Mouse (Mus musculus): ENCODE data around the gene Jrkl. TPM values are rescaled to one million over a fixed set of nuclear protein-coding genes. Genes with fewer than 3 reads are reported as not detected.

Gene Jrkl
- 0.03 and 0.09 TPM in 2 replicates for polyA plus RNA-seq (2012; rRNA removed)

DNA sequence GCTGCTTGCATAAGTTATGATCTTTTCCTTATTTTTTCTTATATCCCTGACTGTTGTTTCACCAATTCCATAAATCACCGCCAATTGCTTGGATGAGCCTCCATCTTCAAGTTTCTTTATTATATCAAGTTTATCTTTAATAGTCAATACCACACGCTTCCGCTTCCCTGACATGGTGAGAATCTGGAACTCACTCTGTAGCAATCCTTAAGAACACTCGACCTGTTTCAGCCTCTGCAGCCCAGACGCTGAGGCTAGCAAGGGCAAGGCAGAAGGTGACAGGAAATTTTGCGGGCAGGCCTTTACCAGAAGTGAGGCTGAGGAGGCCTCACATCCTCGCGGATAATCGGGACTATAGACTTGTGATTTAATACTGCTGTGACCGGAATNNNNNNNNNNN, at the start of gene Jrkl:
Gene Jrkl, minus strand, starts transcription at position 349 of the 400 bp plus-strand sequence.
- WGBS: 2% methylated on average over 10 of the region's 10 CpGs
- peaks cover 9% of the 10 kb centered on the region; the same call in 1 of the 2 replicates for H3K4me1 ChIP-seq (ENCODE audit: control insufficient read depth, insufficient read depth, insufficient read length, low read length)
- peak within 1 kb of the TSS; percentile 85 for H3K27ac ChIP-seq (ENCODE audit: insufficient read depth, low read depth, low read length)
- TF ChIP-seq POLR2A (IDR thresholded peaks at IDR 0.05; ENCODE audit: low read depth, low read length): no peak
- no peak for TF ChIP-seq CTCF (IDR thresholded peaks at IDR 0.05; ENCODE audit: extremely low read depth, insufficient read length, insufficient replicate concordance, low read depth, low read length)
- H3K27me3 ChIP-seq (ENCODE audit: control insufficient read depth, insufficient read depth, low read length): no peaks in the 10 kb centered on the region
- peak within 1 kb of the TSS; percentile 74 for H3K4me3 ChIP-seq (ENCODE audit: low read depth, low read length)
- peaks cover 1% of the 10 kb centered on the region for H3K36me3 ChIP-seq (ENCODE audit: control insufficient read depth, insufficient read depth, low read length)

DNA sequence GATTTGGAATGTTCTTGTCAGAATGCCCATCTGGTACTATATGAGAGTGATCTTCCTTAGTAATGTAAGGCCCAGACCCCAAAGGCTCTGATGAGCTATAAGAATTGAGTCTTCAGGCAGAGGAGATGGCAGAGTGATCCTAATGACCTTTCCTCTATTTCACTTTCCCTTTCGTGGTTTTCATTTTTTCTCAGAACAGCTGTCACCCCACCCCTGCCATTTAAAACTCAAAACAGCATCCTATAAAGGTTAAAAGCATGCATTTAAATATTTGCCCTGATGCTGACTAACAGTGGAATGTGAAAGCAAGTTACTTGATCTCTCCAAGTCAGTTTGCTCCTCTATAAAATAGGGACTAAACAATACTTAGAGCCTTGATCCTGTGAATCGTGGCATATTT, 41.9 kb upstream of the Jrkl start:
- WGBS: 55% methylated on average over 2 of the region's 2 CpGs
- Histone ChIP-seq H3K4me3 (ENCODE audit: low read depth, low read length) (no peak overlapping the region), H3K27me3 (ENCODE audit: control insufficient read depth, insufficient read depth, low read length) (no peaks in the 10 kb centered on the region), H3K4me1 (ENCODE audit: control insufficient read depth, insufficient read depth, insufficient read length, low read length) (no peaks in the 10 kb centered on the region), H3K36me3 (ENCODE audit: control insufficient read depth, insufficient read depth, low read length) (peaks cover 4% of the 10 kb centered on the region; the same call in 1 of the 2 replicates), H3K27ac (ENCODE audit: insufficient read depth, low read depth, low read length) (no peak overlapping the region)
- TF ChIP-seq CTCF (IDR thresholded peaks at IDR 0.05; ENCODE audit: extremely low read depth, insufficient read length, insufficient replicate concordance, low read depth, low read length) (no peak), POLR2A (IDR thresholded peaks at IDR 0.05; ENCODE audit: low read depth, low read length) (no peak)

DNA sequence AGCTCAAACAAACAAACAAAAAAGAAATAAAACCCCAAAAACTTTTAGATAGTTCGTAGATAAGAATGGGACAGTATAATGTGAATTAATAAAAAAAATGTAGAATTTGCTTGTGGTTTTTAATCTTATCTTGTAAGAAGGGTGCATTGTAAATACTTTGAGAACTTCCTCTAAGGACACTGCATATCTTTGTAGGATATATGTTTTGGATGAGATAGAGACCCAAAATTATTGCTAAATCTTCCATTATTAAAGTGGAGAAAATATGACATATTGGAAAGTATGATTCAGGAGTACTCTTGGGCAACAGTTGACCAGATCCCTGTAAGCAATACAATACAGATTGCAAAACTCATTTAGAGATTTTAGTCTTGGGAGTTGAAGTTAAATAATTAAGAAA, 27.6 kb upstream of the Jrkl start:
- no peak overlapping the region for H3K4me3 ChIP-seq (ENCODE audit: low read depth, low read length)
- peaks cover 4% of the 10 kb centered on the region for H3K36me3 ChIP-seq (ENCODE audit: control insufficient read depth, insufficient read depth, low read length)
- H3K27ac ChIP-seq (ENCODE audit: insufficient read depth, low read depth, low read length): no peak overlapping the region
- WGBS: 86% methylated on average over 1 of the region's 1 CpGs
- no peaks in the 10 kb centered on the region for H3K4me1 ChIP-seq (ENCODE audit: control insufficient read depth, insufficient read depth, insufficient read length, low read length)
- TF ChIP-seq POLR2A (IDR thresholded peaks at IDR 0.05; ENCODE audit: low read depth, low read length) (no peak), CTCF (IDR thresholded peaks at IDR 0.05; ENCODE audit: extremely low read depth, insufficient read length, insufficient replicate concordance, low read depth, low read length) (no peak)
- no peaks in the 10 kb centered on the region for H3K27me3 ChIP-seq (ENCODE audit: control insufficient read depth, insufficient read depth, low read length)

DNA sequence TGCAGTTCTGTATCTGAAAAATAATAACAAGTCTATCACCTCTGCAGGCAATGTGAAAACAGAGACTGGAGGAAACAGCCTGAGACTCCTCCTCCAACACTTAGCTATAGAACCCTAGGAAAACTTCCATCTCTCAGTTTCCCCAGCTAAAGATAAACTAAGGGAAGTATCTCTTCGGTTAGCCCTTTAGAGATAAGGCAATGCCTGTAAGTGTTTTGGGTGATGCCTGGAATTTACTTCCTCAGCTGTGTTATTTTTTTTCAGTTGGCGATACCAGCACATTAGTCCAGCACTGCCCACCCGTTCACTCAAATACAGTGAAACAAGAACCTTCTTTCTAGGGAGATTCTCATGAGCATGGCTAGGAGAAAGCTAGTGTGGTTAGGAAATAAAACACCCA, 15.4 kb upstream of the Jrkl start:
- TF ChIP-seq CTCF (IDR thresholded peaks at IDR 0.05; ENCODE audit: extremely low read depth, insufficient read length, insufficient replicate concordance, low read depth, low read length): no peak
- WGBS: 75% methylated on average over 3 of the region's 3 CpGs
- no peak overlapping the region for H3K4me3 ChIP-seq (ENCODE audit: low read depth, low read length)
- no peaks in the 10 kb centered on the region for H3K4me1 ChIP-seq (ENCODE audit: control insufficient read depth, insufficient read depth, insufficient read length, low read length)
- no peaks in the 10 kb centered on the region for H3K27me3 ChIP-seq (ENCODE audit: control insufficient read depth, insufficient read depth, low read length)
- H3K27ac ChIP-seq (ENCODE audit: insufficient read depth, low read depth, low read length): no peak overlapping the region
- 0 out of 2 replicates have a peak, but pooled peaks cover 2% of the 10 kb centered on the region for H3K36me3 ChIP-seq (ENCODE audit: control insufficient read depth, insufficient read depth, low read length)

DNA sequence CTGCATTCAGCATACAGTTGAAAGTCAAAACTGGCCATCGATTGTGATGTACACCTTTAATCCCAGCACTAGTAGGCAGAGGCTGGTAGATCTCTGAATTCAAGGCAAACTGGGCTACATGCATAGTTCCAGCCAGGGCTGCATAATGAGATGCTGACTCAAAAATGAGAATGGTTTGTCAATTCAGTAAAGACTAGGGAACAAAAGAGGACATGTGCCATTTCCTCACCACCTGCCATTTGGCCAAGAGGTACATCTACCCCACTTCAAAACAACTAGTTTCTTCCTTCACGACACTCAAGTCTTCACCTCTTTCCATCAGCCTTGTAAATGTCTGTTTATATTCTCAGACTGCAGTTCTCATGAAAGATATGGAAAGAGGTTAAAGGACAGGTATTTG, 12.5 kb upstream of the Jrkl start:
- whole genome bisulfite sequencing: 89% methylated on average over 2 of the region's 2 CpGs

DNA sequence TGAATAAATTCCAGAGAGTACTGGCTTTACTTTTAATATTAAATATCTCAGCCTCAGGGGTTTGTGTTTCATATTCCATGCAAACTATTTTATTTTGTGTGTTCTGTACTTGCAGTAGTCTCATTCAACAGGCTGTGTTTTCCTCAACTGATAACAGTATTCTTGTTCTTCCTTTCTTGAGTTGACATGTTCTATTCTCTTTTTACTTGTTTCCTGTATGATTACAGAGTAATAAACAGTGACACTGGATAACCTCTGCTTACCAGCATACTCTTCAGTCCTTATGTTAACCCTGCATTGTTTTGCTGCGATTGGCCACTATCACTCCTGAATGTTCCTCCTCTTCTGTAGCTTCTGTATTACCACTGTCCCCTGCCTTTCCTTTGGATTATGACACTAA, 11.1 kb upstream of the Jrkl start:
- peaks cover 7% of the 10 kb centered on the region; the same call in 1 of the 2 replicates for H3K36me3 ChIP-seq (ENCODE audit: control insufficient read depth, insufficient read depth, low read length)

More for the DNA sequence above, 12.5 kb upstream of the Jrkl start:
- H3K4me1 ChIP-seq (ENCODE audit: control insufficient read depth, insufficient read depth, insufficient read length, low read length): no peaks in the 10 kb centered on the region
- H3K27me3 ChIP-seq (ENCODE audit: control insufficient read depth, insufficient read depth, low read length): no peaks in the 10 kb centered on the region
- TF ChIP-seq POLR2A (IDR thresholded peaks at IDR 0.05; ENCODE audit: low read depth, low read length) (no peak), CTCF (IDR thresholded peaks at IDR 0.05; ENCODE audit: extremely low read depth, insufficient read length, insufficient replicate concordance, low read depth, low read length) (no peak)
- no peak overlapping the region for H3K27ac ChIP-seq (ENCODE audit: insufficient read depth, low read depth, low read length)
- H3K4me3 ChIP-seq (ENCODE audit: low read depth, low read length): no peak overlapping the region
- H3K36me3 ChIP-seq (ENCODE audit: control insufficient read depth, insufficient read depth, low read length): peaks cover 5% of the 10 kb centered on the region; the same call in 1 of the 2 replicates

DNA sequence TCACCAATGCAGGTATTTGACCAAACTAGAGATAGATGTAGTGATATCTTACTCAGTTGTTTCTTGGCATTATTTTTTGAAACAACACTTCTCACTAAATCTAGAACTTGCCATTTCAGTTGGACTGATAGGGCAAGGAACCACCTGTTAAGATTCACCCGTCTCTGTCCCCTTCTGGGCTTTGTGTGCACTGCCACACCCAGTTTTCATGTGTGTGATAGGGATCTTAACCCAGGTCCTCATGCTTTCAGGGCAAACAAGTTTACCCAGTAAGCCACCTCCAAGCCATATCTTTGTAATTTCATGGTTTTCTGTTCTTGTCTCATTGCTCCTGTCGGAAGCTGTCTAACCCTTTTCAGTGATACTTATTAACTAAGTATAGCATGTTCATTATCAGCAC, 5.6 kb upstream of the Jrkl start:
- TF ChIP-seq POLR2A (IDR thresholded peaks at IDR 0.05; ENCODE audit: low read depth, low read length): no peak
- no peak for TF ChIP-seq CTCF (IDR thresholded peaks at IDR 0.05; ENCODE audit: extremely low read depth, insufficient read length, insufficient replicate concordance, low read depth, low read length)
- peaks cover 6% of the 10 kb centered on the region; the same call in 1 of the 2 replicates for H3K36me3 ChIP-seq (ENCODE audit: control insufficient read depth, insufficient read depth, low read length)
- WGBS: 69% methylated on average over 2 of the region's 2 CpGs

More for the DNA sequence above, 11.1 kb upstream of the Jrkl start:
- WGBS: 100% methylated on average over 1 of the region's 1 CpGs
- Histone ChIP-seq H3K4me3 (ENCODE audit: low read depth, low read length) (no peak overlapping the region), H3K27me3 (ENCODE audit: control insufficient read depth, insufficient read depth, low read length) (no peaks in the 10 kb centered on the region), H3K4me1 (ENCODE audit: control insufficient read depth, insufficient read depth, insufficient read length, low read length) (no peaks in the 10 kb centered on the region), H3K27ac (ENCODE audit: insufficient read depth, low read depth, low read length) (no peak overlapping the region)
- TF ChIP-seq CTCF (IDR thresholded peaks at IDR 0.05; ENCODE audit: extremely low read depth, insufficient read length, insufficient replicate concordance, low read depth, low read length): no peak
- TF ChIP-seq POLR2A (IDR thresholded peaks at IDR 0.05; ENCODE audit: low read depth, low read length): no peak

More for the DNA sequence above, 5.6 kb upstream of the Jrkl start:
- H3K27ac ChIP-seq (ENCODE audit: insufficient read depth, low read depth, low read length): no peak overlapping the region
- H3K27me3 ChIP-seq (ENCODE audit: control insufficient read depth, insufficient read depth, low read length): no peaks in the 10 kb centered on the region
- H3K4me3 ChIP-seq (ENCODE audit: low read depth, low read length): no peak overlapping the region
- H3K4me1 ChIP-seq (ENCODE audit: control insufficient read depth, insufficient read depth, insufficient read length, low read length): peaks cover 4% of the 10 kb centered on the region; the same call in 1 of the 2 replicates
